Mouse (Mus musculus) limb, embryonic 10.5 days (tissue): ENCODE measurements around the gene Col18a1. TPM values are rescaled to one million over a fixed set of nuclear protein-coding genes. Genes with fewer than 3 reads are reported as not detected.

Experiments used
- DNase-seq: peaks from one replicate; pipeline ENCODE4 v3.0.0-alpha.2; 2017; ENCODE audit warnings: low spot score
- H3K27ac ChIP-seq: fragments of 300-500 bp; sonication (generic); 2 replicates; pipeline ENCODE4 v1.5.1; 2016; ENCODE audit warnings: mild to moderate bottlenecking
- H3K27me3 ChIP-seq: fragments of 300-500 bp; sonication (generic); 2 replicates; pipeline ENCODE4 v1.6.1; 2016; ENCODE audit warnings: low read depth, mild to moderate bottlenecking; ENCODE audit not compliant: poor library complexity, severe bottlenecking
- H3K36me3 ChIP-seq: fragments of 300-500 bp; sonication (generic); 2 replicates; pipeline ENCODE4 v1.6.1; 2016; ENCODE audit warnings: mild to moderate bottlenecking, moderate library complexity
- H3K4me1 ChIP-seq: fragments of 300-500 bp; sonication (generic); 2 replicates; pipeline ENCODE4 v1.6.1; 2016
- H3K4me3 ChIP-seq: fragments of 300-500 bp; sonication (generic); 2 replicates; pipeline ENCODE4 v1.5.1; 2016; ENCODE audit warnings: mild to moderate bottlenecking, moderate library complexity
- H3K9me3 ChIP-seq: fragments of 300-500 bp; sonication (generic); replicated peaks from 2 replicates; pipeline ENCODE4 v1.6.1; 2016; ENCODE audit warnings: mild to moderate bottlenecking
- WGBS: fragments of 180-500 bp; shearing (Covaris S2); methylation state at CpG from one replicate; pipeline ENCODE4 v1.1.7; 2016; 5-methylcytosine and 5-hydroxymethylcytosine counted together
- polyA plus RNA-seq: library from polyadenylated mRNA; unstranded; fragments of >200 nt; fragmentation: Nextera tagmentation; extraction: Ambion mirVana; gene quantifications from 2 replicates; pipeline ENCODE4 v1.2.1, GENCODE M21; 2016

The Col18a1 gene
- polyA plus RNA-seq, 1 experiment from 2014 or later, result 149 TPM

- Histone ChIP-seq H3K27me3 (no peaks in the 10 kb centered on the region), H3K27ac (0 out of 2 replicates have a peak overlapping the region, but pooled peaks have one; percentile 42), H3K9me3 (no peaks in the 10 kb centered on the region), H3K4me3 (no peak overlapping the region), H3K36me3 (no peaks in the 10 kb centered on the region), H3K4me1 (peaks cover 69% of the 10 kb centered on the region)
- WGBS, result 85% methylated on average over 6 of the region's 6 CpGs
- no peak for DNase-seq
These were observed 36.5 kb downstream of the Col18a1 start for GRCm38 (mm10) chr10:77129637-77130410.

- no peak for DNase-seq
- H3K36me3 ChIP-seq, result no peaks in the 10 kb centered on the region
- H3K9me3 ChIP-seq, result no peaks in the 10 kb centered on the region
- no peaks in the 10 kb centered on the region for H3K27me3 ChIP-seq
- peaks cover 56% of the 10 kb centered on the region for H3K4me1 ChIP-seq
- H3K27ac ChIP-seq, result peak overlapping the region; percentile 56
- no peak overlapping the region for H3K4me3 ChIP-seq
- 74% methylated on average over 2 of the region's 2 CpGs for WGBS
These were observed 38.4 kb downstream of the Col18a1 start for GRCm38 (mm10) chr10:77127926-77128325.

- H3K27me3 ChIP-seq, result no peaks in the 10 kb centered on the region
- H3K36me3 ChIP-seq, result no peaks in the 10 kb centered on the region
- H3K4me1 ChIP-seq, result peaks cover 43% of the 10 kb centered on the region
- no peak overlapping the region for H3K4me3 ChIP-seq
- H3K9me3 ChIP-seq, result no peaks in the 10 kb centered on the region
- DNase-seq, result no peak
- H3K27ac ChIP-seq, result no peak overlapping the region
- 82% methylated on average over 2 of the region's 2 CpGs for WGBS
These were observed 39.8 kb downstream of the Col18a1 start for GRCm38 (mm10) chr10:77126590-77126989.

GRCm38 (mm10) chr10:77125078-77125731 is 41.1 kb downstream of the Col18a1 start:
- H3K9me3 ChIP-seq, result no peaks in the 10 kb centered on the region
- no peaks in the 10 kb centered on the region for H3K27me3 ChIP-seq
- peak overlapping the region; percentile 36; the same call in 1 of the 2 replicates for H3K27ac ChIP-seq
- 89% methylated on average over 18 of the region's 18 CpGs for WGBS
- no peak overlapping the region for H3K4me3 ChIP-seq
- 0 out of 2 replicates have a peak, but pooled peaks cover 3% of the 10 kb centered on the region for H3K36me3 ChIP-seq
- DNase-seq, result no peak
- peaks cover 29% of the 10 kb centered on the region for H3K4me1 ChIP-seq

- H3K4me3 ChIP-seq, result no peak overlapping the region
- WGBS, result 91% methylated on average over 8 of the region's 8 CpGs
- no peak for DNase-seq
- peaks cover 21% of the 10 kb centered on the region for H3K4me1 ChIP-seq
- no peaks in the 10 kb centered on the region for H3K27me3 ChIP-seq
- no peaks in the 10 kb centered on the region for H3K9me3 ChIP-seq
- no peak overlapping the region for H3K27ac ChIP-seq
- H3K36me3 ChIP-seq, result 0 out of 2 replicates have a peak, but pooled peaks cover 3% of the 10 kb centered on the region
These were observed 42.4 kb downstream of the Col18a1 start for GRCm38 (mm10) chr10:77123953-77124352.

- Histone ChIP-seq H3K4me3 (no peak overlapping the region), H3K36me3 (0 out of 2 replicates have a peak, but pooled peaks cover 3% of the 10 kb centered on the region), H3K27ac (no peak overlapping the region), H3K9me3 (no peaks in the 10 kb centered on the region), H3K27me3 (no peaks in the 10 kb centered on the region), H3K4me1 (peaks cover 18% of the 10 kb centered on the region)
- 91% methylated on average over 8 of the region's 8 CpGs for WGBS
- DNase-seq, result no peak
These were observed 44.9 kb downstream of the Col18a1 start for GRCm38 (mm10) chr10:77121287-77122022.

- H3K36me3 ChIP-seq, result 0 out of 2 replicates have a peak, but pooled peaks cover 3% of the 10 kb centered on the region
- H3K9me3 ChIP-seq, result no peaks in the 10 kb centered on the region
- no peak overlapping the region for H3K4me3 ChIP-seq
- WGBS, result 86% methylated on average over 4 of the region's 4 CpGs
- DNase-seq, result no peak
- H3K27ac ChIP-seq, result no peak overlapping the region
- no peaks in the 10 kb centered on the region for H3K27me3 ChIP-seq
- peaks cover 21% of the 10 kb centered on the region for H3K4me1 ChIP-seq
These were observed 45.8 kb downstream of the Col18a1 start for GRCm38 (mm10) chr10:77120501-77120900.

GRCm38 (mm10) chr10:77119437-77119836 is 46.9 kb downstream of the Col18a1 start:
- peaks cover 16% of the 10 kb centered on the region for H3K4me1 ChIP-seq
- H3K27ac ChIP-seq, result no peak overlapping the region
- no peak overlapping the region for H3K4me3 ChIP-seq
- 0 out of 2 replicates have a peak, but pooled peaks cover 3% of the 10 kb centered on the region for H3K36me3 ChIP-seq
- DNase-seq, result no peak
- 92% methylated on average over 11 of the region's 11 CpGs for WGBS
- no peaks in the 10 kb centered on the region for H3K9me3 ChIP-seq
- H3K27me3 ChIP-seq, result no peaks in the 10 kb centered on the region

GRCm38 (mm10) chr10:77118361-77118760 is 48.0 kb downstream of the Col18a1 start:
- H3K4me1 ChIP-seq, result peaks cover 24% of the 10 kb centered on the region
- no peak overlapping the region for H3K27ac ChIP-seq
- no peaks in the 10 kb centered on the region for H3K27me3 ChIP-seq
- 89% methylated on average over 1 of the region's 1 CpGs for WGBS
- H3K36me3 ChIP-seq, result 0 out of 2 replicates have a peak, but pooled peaks cover 3% of the 10 kb centered on the region
- no peaks in the 10 kb centered on the region for H3K9me3 ChIP-seq
- DNase-seq, result no peak
- no peak overlapping the region for H3K4me3 ChIP-seq

- H3K9me3 ChIP-seq, result no peaks in the 10 kb centered on the region
- 46% methylated on average over 4 of the region's 4 CpGs for WGBS
- H3K4me3 ChIP-seq, result no peak overlapping the region
- H3K27ac ChIP-seq, result peak overlapping the region; percentile 63
- peaks cover 36% of the 10 kb centered on the region for H3K4me1 ChIP-seq
- peaks cover 11% of the 10 kb centered on the region; the same call in 1 of the 2 replicates for H3K36me3 ChIP-seq
- no peak for DNase-seq
- no peaks in the 10 kb centered on the region for H3K27me3 ChIP-seq
These were observed 49.6 kb downstream of the Col18a1 start for GRCm38 (mm10) chr10:77116537-77117455.

GRCm38 (mm10) chr10:77113489-77114240 is 52.7 kb downstream of the Col18a1 start:
- Histone ChIP-seq H3K27me3 (no peaks in the 10 kb centered on the region), H3K4me3 (no peak overlapping the region), H3K27ac (peak overlapping the region; percentile 57), H3K36me3 (peaks cover 8% of the 10 kb centered on the region; the same call in 1 of the 2 replicates), H3K4me1 (peaks cover 54% of the 10 kb centered on the region), H3K9me3 (no peaks in the 10 kb centered on the region)
- WGBS, result 49% methylated on average over 19 of the region's 19 CpGs
- no peak for DNase-seq
